Mouse (Mus musculus) embryonic stem cell, embryonic (primary cell): ENCODE measurements around the gene Btnl2.

Experiments
- CTCF ChIA-PET, 4 experiments: fragments of 300-600 bp in 2 of 4; fragments of 350-600 bp in 2 of 4; sonication (Branson Sonifier 250); formaldehyde crosslinking; loops; one replicate each; lab custom pipeline; 2022; ENCODE audit warnings: inconsistent platforms in 2 of 4; lab: Charles Lee
- POLR2A ChIA-PET, 4 experiments: fragments of 300-600 bp in 2 of 4; fragments of 350-600 bp in 2 of 4; sonication (Branson Sonifier 250); formaldehyde crosslinking; loops; one replicate each; lab custom pipeline; 2022; ENCODE audit warnings: antibody characterized with exemption in 4 of 4, inconsistent platforms in 1 of 4; lab: Charles Lee

Btnl2 gene

DNA sequence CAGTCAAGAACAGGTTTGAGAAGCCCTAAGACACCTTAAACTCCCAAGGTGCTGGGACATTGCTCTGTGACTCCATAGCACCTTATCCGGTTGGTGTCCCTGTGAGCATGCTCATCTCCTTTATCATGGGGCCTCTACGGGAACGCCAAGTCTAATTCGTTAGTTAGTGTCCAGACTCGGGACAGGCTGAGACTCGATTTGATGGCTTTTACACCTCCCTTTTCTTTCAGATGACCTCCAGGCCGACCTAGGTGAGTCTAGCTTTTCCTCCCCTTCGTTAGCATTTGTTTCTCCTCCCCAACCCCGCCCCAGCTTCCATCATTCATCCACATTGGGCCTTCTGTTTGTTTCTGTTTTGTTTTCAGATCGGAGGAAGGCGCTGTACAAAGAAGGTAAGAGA lies 27.3 kb downstream of the Btnl2 start:
- ChIA-PET POLR2A (interaction anchor here in 3 of 4 experiments (0.6 to 1.6 kb wide), 7 partner anchors 16 to 263 kb away, joined by 3 to 6 read pairs (median 3); partner anchors contain the start of genes BC051142 (in 1 of the 3) and H2-DMa (in 1 of the 3)), CTCF (interaction anchor here (0.6 to 2.2 kb wide), 17 partner anchors 11 to 379 kb away, joined by 3 to 14 read pairs (median 4); no protein-coding TSS in a partner anchor)

DNA sequence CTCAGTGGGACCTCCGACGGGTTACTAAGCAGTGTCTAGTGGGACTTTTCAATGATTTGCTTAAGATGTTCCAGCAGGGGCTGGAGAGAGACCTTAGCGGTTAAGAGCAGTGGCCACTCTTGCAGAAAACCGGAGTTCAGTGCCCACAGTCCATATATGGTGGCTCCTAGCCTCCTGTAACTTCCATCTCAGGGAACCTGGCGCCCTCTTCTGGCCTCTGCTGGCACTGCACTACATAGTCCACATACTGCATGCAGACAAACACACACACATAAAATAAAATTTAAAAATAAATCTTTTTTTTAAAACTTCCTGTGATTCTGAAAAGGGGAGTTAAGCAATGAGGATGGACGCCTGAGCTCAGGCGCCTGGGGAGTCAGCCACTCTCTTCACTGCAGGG lies 28.6 kb downstream of the Btnl2 start:
- CTCF ChIA-PET: interaction anchor here in 2 of 4 experiments (0.6 to 2.2 kb wide), 5 partner anchors 133 to 307 kb away, joined by 3 to 14 read pairs (median 9); no protein-coding TSS in a partner anchor
- POLR2A ChIA-PET: interaction anchor here in 1 of 4 experiments (1.1 to 1.6 kb wide), 3 partner anchors 15 to 118 kb away, joined by 3 to 6 read pairs (median 3); partner anchors contain the start of gene BC051142

DNA sequence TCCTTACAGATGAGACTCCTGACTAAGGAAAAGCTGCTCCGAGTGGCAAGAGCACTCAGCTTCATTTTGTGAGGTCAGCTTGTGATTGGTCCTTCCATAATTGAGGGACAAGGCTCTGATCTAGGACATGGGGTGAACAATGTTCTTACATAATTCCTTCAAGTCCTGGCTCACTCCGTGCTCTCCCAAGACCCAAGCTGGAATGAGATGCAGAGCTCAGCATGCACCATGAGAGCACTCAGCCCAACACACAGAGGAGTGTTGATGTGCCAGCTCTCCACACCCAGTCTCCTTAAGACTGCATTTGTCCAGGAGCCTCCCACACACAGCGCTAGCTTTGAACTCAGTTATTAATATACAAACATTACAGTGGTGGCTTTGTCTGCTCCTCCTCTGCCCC lies 30.1 kb downstream of the Btnl2 start:
- ChIA-PET POLR2A (interaction anchor here in 1 of 4 experiments (1.4 kb wide), 1 partner anchor 15 kb away, joined by 3 read pairs; no protein-coding TSS in a partner anchor), CTCF (interaction anchor here (0.6 to 1.8 kb wide), 14 partner anchors 14 to 297 kb away, joined by 3 to 9 read pairs (median 3); partner anchors contain the start of gene BC051142 (in 1 of the 4))

DNA sequence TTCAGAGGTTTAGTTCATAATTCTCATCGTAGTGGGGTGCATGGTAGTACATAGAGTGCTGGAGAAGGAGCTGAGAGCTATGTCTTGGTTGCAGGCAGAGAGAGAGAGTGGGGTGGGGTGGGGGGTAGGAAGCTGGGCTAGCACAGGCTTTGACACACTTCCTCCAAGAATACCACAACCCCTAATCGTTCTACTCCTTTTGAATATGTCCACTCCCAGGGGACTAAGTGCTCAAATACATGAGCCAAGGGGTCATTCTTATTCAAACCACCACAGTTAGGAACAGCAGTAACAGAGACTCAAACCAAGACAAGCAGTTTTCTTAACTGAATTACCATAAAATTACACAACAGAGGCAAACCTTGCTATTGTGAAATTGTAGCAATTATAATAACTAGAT lies 32.0 kb downstream of the Btnl2 start:
- CTCF ChIA-PET: interaction anchor here in 3 of 4 experiments (0.6 to 3.7 kb wide), 5 partner anchors 12 to 581 kb away, joined by 3 to 25 read pairs (median 7); partner anchors contain the start of gene BC051142 (in 1 of the 3)
- POLR2A ChIA-PET: interaction anchor here in 2 of 4 experiments (0.6 kb wide), 2 partner anchors 119 to 414 kb away, joined by 3 to 4 read pairs; no protein-coding TSS in a partner anchor

- POLR2A ChIA-PET: interaction anchor here in 3 of 4 experiments (0.6 to 2.5 kb wide), 7 partner anchors 10 to 184 kb away, joined by 3 to 10 read pairs (median 4); partner anchors contain the start of gene BC051142 (in 2 of the 3)
- CTCF ChIA-PET: interaction anchor here (0.5 to 3.7 kb wide), 31 partner anchors 9 to 555 kb away, joined by 3 to 25 read pairs (median 3); partner anchors contain the start of gene BC051142 (in 3 of the 4)
Observed at GRCm38 (mm10) chr17:34388513-34388912, 33.9 kb downstream of the Btnl2 start.

- ChIA-PET POLR2A (interaction anchor here in 1 of 4 experiments (0.5 kb wide), 1 partner anchor 537 kb away, joined by 4 read pairs; no protein-coding TSS in a partner anchor), CTCF (interaction anchor here in 2 of 4 experiments (0.6 to 0.9 kb wide), 2 partner anchors 20 to 29 kb away, joined by 3 to 5 read pairs; no protein-coding TSS in a partner anchor)
Observed at GRCm38 (mm10) chr17:34391507-34391906, 36.9 kb downstream of the Btnl2 start.

DNA sequence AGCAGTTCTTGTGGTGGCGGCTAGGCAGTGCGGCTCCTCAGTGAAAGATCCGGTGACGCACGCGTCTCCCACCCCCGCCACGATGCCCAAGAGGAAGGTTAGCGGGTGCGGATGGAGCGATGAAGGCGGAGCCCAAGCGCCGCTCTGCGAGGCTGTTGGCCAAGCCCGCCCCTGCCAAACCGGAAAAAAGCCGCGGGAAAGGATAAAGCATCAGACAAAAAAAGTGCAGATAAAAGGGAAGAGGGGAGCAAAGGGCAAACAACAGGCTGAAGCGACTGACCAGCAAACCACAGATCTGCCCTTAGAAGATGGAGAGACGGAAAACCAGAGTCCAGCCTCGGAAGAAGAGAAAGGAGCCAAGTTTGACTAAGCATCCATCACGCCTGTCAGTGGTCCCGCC lies 37.7 kb downstream of the Btnl2 start:
- CTCF ChIA-PET: interaction anchor here in 2 of 4 experiments (0.6 to 0.9 kb wide), 2 partner anchors 19 to 882 kb away, joined by 3 to 5 read pairs; no protein-coding TSS in a partner anchor
- POLR2A ChIA-PET: interaction anchor here in 1 of 4 experiments (0.6 kb wide), 1 partner anchor 127 kb away, joined by 3 read pairs; no protein-coding TSS in a partner anchor

- CTCF ChIA-PET: interaction anchor here (0.5 to 4.6 kb wide), 9 partner anchors 9 to 326 kb away, joined by 3 to 49 read pairs (median 5); no protein-coding TSS in a partner anchor
- POLR2A ChIA-PET: interaction anchor here in 1 of 4 experiments (1.0 kb wide), 1 partner anchor 206 kb away, joined by 3 read pairs; the partner anchor contains the start of genes Agpat1 and Rnf5
Observed at GRCm38 (mm10) chr17:34397357-34397756, 42.7 kb downstream of the Btnl2 start.

DNA sequence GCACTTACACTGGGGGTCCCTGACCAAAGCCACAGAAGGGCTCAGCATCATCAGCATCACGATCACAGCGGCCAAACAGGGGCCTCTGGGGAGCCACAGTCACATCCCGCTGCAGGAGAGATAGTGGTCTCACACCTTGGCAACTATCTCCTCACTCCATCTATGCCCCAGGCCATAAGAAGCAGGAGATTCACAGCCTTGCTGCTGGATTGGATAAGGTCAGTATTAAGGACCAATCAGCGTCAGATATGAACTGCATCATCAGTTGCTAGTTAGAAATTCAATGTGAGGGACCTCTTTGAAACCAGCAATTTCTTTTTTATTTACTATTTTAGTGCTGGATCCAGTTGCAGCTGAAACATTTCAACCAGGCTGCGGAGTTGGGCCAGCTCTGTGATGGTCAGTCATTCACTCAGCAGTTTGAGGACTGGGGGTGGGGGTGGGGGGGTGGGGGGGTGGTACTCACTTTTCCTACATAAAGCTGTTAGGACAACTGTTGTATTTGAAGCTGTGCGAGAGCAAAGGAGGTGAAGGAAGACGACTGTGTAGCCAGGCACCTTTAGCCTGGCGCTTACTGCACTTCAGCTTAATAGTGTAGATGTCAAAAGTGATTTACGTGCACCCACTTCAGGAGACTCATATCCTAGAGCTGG lies 43.6 kb downstream of the Btnl2 start:
- CTCF ChIA-PET: interaction anchor here (0.6 to 4.6 kb wide), 33 partner anchors 10 to 483 kb away, joined by 3 to 49 read pairs (median 4); partner anchors contain the start of genes Notch4 (in 1 of the 4), Psmb9 (in 1 of the 4) and Tap1 (in 1 of the 4)
- POLR2A ChIA-PET: interaction anchor here (0.5 to 2.0 kb wide), 22 partner anchors 9 to 717 kb away, joined by 3 to 10 read pairs (median 4); partner anchors contain the start of genes Agpat1 (in 2 of the 4), Rnf5 (in 2 of the 4), H2-DMa (in 1 of the 4) and Rps18 (in 1 of the 4)

GRCm38 (mm10) chr17:34398711-34399393 lies 44.2 kb downstream of the Btnl2 start, which contains the start of gene BC051142:
Gene BC051142, plus strand, starts transcription at chr17:34398820.
- CTCF ChIA-PET: interaction anchor here (0.6 to 4.6 kb wide), 31 partner anchors 10 to 483 kb away, joined by 3 to 49 read pairs (median 4); partner anchors contain the start of genes Notch4 (in 1 of the 4), Psmb9 (in 1 of the 4) and Tap1 (in 1 of the 4)
- POLR2A ChIA-PET: interaction anchor here (0.5 to 2.0 kb wide), 25 partner anchors 9 to 717 kb away, joined by 3 to 10 read pairs (median 3); partner anchors contain the start of genes Agpat1 (in 1 of the 4), H2-DMa (in 1 of the 4), Rnf5 (in 1 of the 4) and Rps18 (in 1 of the 4)

DNA sequence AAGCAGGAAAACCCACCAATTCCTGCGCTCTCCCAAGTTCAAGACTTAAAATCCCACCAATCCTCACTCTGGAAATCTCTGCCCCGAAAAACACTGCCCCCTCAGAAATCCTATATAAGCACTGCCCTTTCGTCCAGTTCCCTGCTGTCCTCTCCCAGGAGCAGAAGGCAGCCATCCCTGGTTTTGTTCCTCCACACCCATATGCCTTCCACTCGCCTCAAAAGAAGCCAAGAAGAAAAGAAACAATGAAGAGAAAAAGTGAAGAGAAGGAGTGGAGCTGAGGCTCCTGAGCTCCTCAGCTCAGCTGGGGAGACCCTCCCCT lies 44.7 kb downstream of the Btnl2 start:
- CTCF ChIA-PET: interaction anchor here in 3 of 4 experiments (0.6 to 4.6 kb wide), 20 partner anchors 11 to 229 kb away, joined by 3 to 49 read pairs (median 4); partner anchors contain the start of genes Notch4 (in 1 of the 3), Psmb9 (in 1 of the 3) and Tap1 (in 1 of the 3)
- POLR2A ChIA-PET: interaction anchor here in 3 of 4 experiments (0.6 to 2.0 kb wide), 17 partner anchors 9 to 553 kb away, joined by 3 to 10 read pairs (median 4); partner anchors contain the start of genes H2-DMa (in 1 of the 3), Rps18 (in 1 of the 3), Rxrb (in 1 of the 3) and Slc39a7 (in 1 of the 3)

DNA sequence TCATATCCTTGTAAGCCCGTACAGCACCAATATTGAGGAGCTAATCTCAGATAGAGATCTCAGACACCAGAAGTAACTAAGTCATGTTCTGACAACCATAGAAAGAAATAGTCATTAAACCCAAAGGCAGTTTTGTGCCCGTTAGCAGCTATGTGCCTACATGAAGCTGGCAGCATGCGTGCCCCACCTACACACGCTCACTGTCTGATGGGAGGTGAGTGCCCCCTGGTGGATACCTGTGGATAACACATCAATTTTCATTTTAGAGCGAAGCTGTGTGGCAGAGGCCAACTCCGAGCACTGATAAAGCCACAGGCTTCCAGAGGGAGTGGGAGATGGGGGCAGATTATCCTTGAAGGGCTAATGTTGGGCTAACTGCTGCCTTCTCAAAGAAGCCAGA lies 56.5 kb downstream of the Btnl2 start:
- CTCF ChIA-PET: interaction anchor here (0.6 to 5.4 kb wide), 75 partner anchors 9 to 385 kb away, joined by 3 to 49 read pairs (median 5); partner anchors contain the start of genes BC051142 (in 4 of the 4), Btnl1 (in 1 of the 4), H2-Aa (in 1 of the 4) and Tap1 (in 1 of the 4)
- POLR2A ChIA-PET: interaction anchor here in 3 of 4 experiments (0.6 to 1.1 kb wide), 6 partner anchors 12 to 395 kb away, joined by 3 to 5 read pairs (median 3); partner anchors contain the start of gene BC051142 (in 2 of the 3)
